Comparison of ENCODE assay signal across 10 mouse cellular contexts in the genomic region with DNA sequence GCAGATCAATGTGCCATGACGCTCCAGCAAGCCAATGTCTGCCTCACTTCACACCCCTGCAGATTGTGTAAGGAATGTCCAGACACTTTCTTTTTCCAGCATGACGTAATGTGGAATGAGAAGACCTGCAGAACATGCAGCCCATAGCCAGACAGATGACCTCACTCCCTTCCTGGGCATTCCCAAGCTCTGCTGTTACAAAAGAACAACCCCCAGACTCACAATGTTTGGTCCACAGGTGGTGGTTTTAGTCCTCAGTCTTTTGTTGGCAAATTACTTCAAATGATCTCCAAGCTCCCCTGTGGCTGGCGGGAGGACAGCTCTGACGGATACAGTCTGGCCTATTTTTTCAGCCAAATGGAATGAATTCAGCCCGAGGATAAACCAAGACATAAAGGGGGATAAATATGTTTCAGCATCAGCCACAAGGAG.
DNase-seq lines count a peak whose midpoint lies in the region; ATAC-seq lines count a peak whose summit lies in the region.
"Had no signal": no experiment of that assay in that cellular context is flagged by ENCODE, and none has a peak within 500 bp of the region (broad histone marks: within the 10 kb centered on the region; RNA-seq: fewer than 3 reads in every experiment).

No protein-coding gene starts in this region.

- H3K4me3 ChIP-seq in limb, embryonic 15.5 days: no peak overlapping the region

- 44% methylated on average over 5 of the region's 5 CpGs for WGBS in limb, embryonic 15.5 days

- peak overlapping the region; percentile 33; the same call in 1 of the 2 replicates for H3K27ac ChIP-seq in limb, embryonic 15.5 days

- H3K4me1 ChIP-seq in limb, embryonic 15.5 days: peaks cover 4% of the 10 kb centered on the region; the same call in 1 of the 2 replicates

- H3K27me3 ChIP-seq in limb, embryonic 15.5 days: no peaks in the 10 kb centered on the region

- no peak overlapping the region for H3K9ac ChIP-seq in limb, embryonic 15.5 days

- peak; percentile 71 for ATAC-seq in limb, embryonic 15.5 days (ENCODE audit: insufficient number of reproducible peaks, low FRiP score, low TSS enrichment, low read depth)
- ATAC-seq in erythroblast, adult 5-6 weeks (replicated peaks; ENCODE audit: low FRiP score, poor library complexity, severe bottlenecking): no peak

- no peaks in the 10 kb centered on the region for H3K36me3 ChIP-seq in limb, embryonic 15.5 days
- H3K36me3 ChIP-seq: G1E had no signal

- peak; percentile 41 to 47 for DNase-seq in kidney, postnatal 4 days
- no peak for DNase-seq in kidney, adult 11 months
- DNase-seq in cerebellum, adult 11 months: peak; percentile 57
- DNase-seq in cerebellum, postnatal 25 days: peak; percentile 75 to 79
- no peak for DNase-seq in thymus, postnatal 14 days
- no peak for DNase-seq in c-Kit-positive CD71-positive TER-119-positive erythroid progenitor cells, embryonic 14.5 days (ENCODE audit: low spot score)
- DNase-seq: kidney, postnatal 14 days had no signal

- H3K9me3 ChIP-seq in limb, embryonic 15.5 days: no peaks in the 10 kb centered on the region

- no peak overlapping the region for H3K4me2 ChIP-seq in limb, embryonic 15.5 days

Comparison
In these comparisons a context has a peak if more than half of its experiments do, and no peak if none do; other contexts are left out.
1. DNase-seq: peak in kidney, postnatal 4 days (2 of 2), cerebellum, adult 11 months (single experiment) and cerebellum, postnatal 25 days (2 of 2); none in kidney, adult 11 months (single experiment), thymus, postnatal 14 days (single experiment) and c-Kit-positive CD71-positive TER-119-positive erythroid progenitor cells, embryonic 14.5 days (single experiment).